Mouse (Mus musculus) central nervous system, embryonic 18 days (tissue): ENCODE data around the gene Cnih1. TPM values are rescaled to one million over a fixed set of nuclear protein-coding genes. Genes with fewer than 3 reads are reported as not detected.

Source experiments
- polyA plus RNA-seq: library from polyadenylated mRNA; depleted of rRNA; stranded (reverse); fragments of >200 nt; gene quantifications from 2 replicates; pipeline ENCODE4 v1.2.3, GENCODE M21; 2012; rRNA removed

The Cnih1 gene
- 94.9 and 97.3 TPM in 2 replicates for polyA plus RNA-seq

GRCm38 (mm10) chr14:46787787-46788504 is at the start of gene Cnih1:
Gene Cnih1 (minus strand): TSS chr14:46788411.

GRCm38 (mm10) chr14:46831837-46832333 is 43.7 kb upstream of the Cnih1 start, which contains the start of gene Cgrrf1:
Gene Cgrrf1 (plus strand): TSS chr14:46832125.

GRCm38 (mm10) chr14:46821873-46822716 is 33.9 kb upstream of the Cnih1 start, which contains the start of gene Gmfb:
Gene Gmfb (minus strand): TSS chr14:46822242.

GRCm38 (mm10) chr14:46760355-46761029 is 27.7 kb downstream of the Cnih1 start, which contains the start of gene Cdkn3:
Gene Cdkn3 (plus strand): TSS chr14:46760541.

Other genes with a start within 250 kb of the Cnih1 start
- gene Cdkn3, start 27.9 kb downstream of the Cnih1 start, polyA plus RNA-seq: 4.4 and 5.4 TPM in 2 replicates
- gene Gmfb, start 33.8 kb upstream of the Cnih1 start, polyA plus RNA-seq: 81.6 and 87.3 TPM in 2 replicates
- 10.4 and 12.3 TPM in 2 replicates for gene Cgrrf1, start 43.7 kb upstream of the Cnih1 start, polyA plus RNA-seq
- gene Samd4, start 94.4 kb upstream of the Cnih1 start, polyA plus RNA-seq: 6.2 and 7.0 TPM in 2 replicates